Mouse (Mus musculus): ENCODE data around the gene BC049352. TPM values are rescaled to one million over a fixed set of nuclear protein-coding genes. Genes with fewer than 3 reads are reported as not detected.

The BC049352 gene
- polyA plus RNA-seq, 1 experiment from 2014 or later: 0.38 TPM

GRCm38 (mm10) chr9:45272213-45272612 is 90.4 kb downstream of the BC049352 start:
- WGBS: 55% methylated on average over 5 of the region's 5 CpGs
- H3K4me2 ChIP-seq (ENCODE audit: low read length): no peak overlapping the region
- peaks cover 8% of the 10 kb centered on the region for H3K4me1 ChIP-seq (replicated peaks; ENCODE audit: control insufficient read depth, insufficient read depth, low read length)
- H3K4me3 ChIP-seq (replicated peaks; ENCODE audit: low read length): no peak overlapping the region
- peaks cover 18% of the 10 kb centered on the region; the same call in 1 of the 2 replicates for H3K27me3 ChIP-seq (replicated peaks; ENCODE audit: control insufficient read depth, insufficient read depth, low read length)
- H3K36me3 ChIP-seq (ENCODE audit: control insufficient read depth, insufficient read depth): no peaks in the 10 kb centered on the region
- H3K9me3 ChIP-seq (ENCODE audit: control insufficient read depth, low read length): no peaks in the 10 kb centered on the region
- no peak overlapping the region for H3K9ac ChIP-seq (replicated peaks; ENCODE audit: low read depth, low read length)
- no peak overlapping the region for H3K27ac ChIP-seq (ENCODE audit: low read length)
- no peak for ATAC-seq

GRCm38 (mm10) chr9:45274218-45274617 is 92.4 kb downstream of the BC049352 start:
- no peak overlapping the region for H3K4me2 ChIP-seq (ENCODE audit: low read length)
- no peak for ATAC-seq
- no peaks in the 10 kb centered on the region for H3K9me3 ChIP-seq (ENCODE audit: control insufficient read depth, low read length)
- H3K27me3 ChIP-seq (replicated peaks; ENCODE audit: control insufficient read depth, insufficient read depth, low read length): peaks cover 6% of the 10 kb centered on the region; the same call in 1 of the 2 replicates
- H3K4me1 ChIP-seq (replicated peaks; ENCODE audit: control insufficient read depth, insufficient read depth, low read length): no peaks in the 10 kb centered on the region; the same call in 1 of the 2 replicates
- 87% methylated on average over 4 of the region's 4 CpGs for WGBS
- no peaks in the 10 kb centered on the region for H3K36me3 ChIP-seq (ENCODE audit: control insufficient read depth, insufficient read depth)
- H3K9ac ChIP-seq (replicated peaks; ENCODE audit: low read depth, low read length): no peak overlapping the region
- H3K4me3 ChIP-seq (replicated peaks; ENCODE audit: low read length): no peak overlapping the region
- H3K27ac ChIP-seq (ENCODE audit: low read length): no peak overlapping the region

GRCm38 (mm10) chr9:45274635-45275034 is 92.8 kb downstream of the BC049352 start:
- no peaks in the 10 kb centered on the region for H3K9me3 ChIP-seq (ENCODE audit: control insufficient read depth, low read length)

GRCm38 (mm10) chr9:45280059-45280458 is 98.3 kb downstream of the BC049352 start:
- H3K36me3 ChIP-seq (ENCODE audit: control insufficient read depth, insufficient read depth): no peaks in the 10 kb centered on the region
- no peak overlapping the region for H3K4me3 ChIP-seq (replicated peaks; ENCODE audit: low read length)
- no peak for ATAC-seq
- H3K27me3 ChIP-seq (replicated peaks; ENCODE audit: control insufficient read depth, insufficient read depth, low read length): no peaks in the 10 kb centered on the region
- no peaks in the 10 kb centered on the region for H3K4me1 ChIP-seq (replicated peaks; ENCODE audit: control insufficient read depth, insufficient read depth, low read length)
- H3K27ac ChIP-seq (ENCODE audit: low read length): no peak overlapping the region
- H3K4me2 ChIP-seq (ENCODE audit: low read length): no peak overlapping the region
- H3K9me3 ChIP-seq (ENCODE audit: control insufficient read depth, low read length): no peaks in the 10 kb centered on the region
- WGBS: 80% methylated on average over 3 of the region's 3 CpGs
- no peak overlapping the region for H3K9ac ChIP-seq (replicated peaks; ENCODE audit: low read depth, low read length)

More at GRCm38 (mm10) chr9:45274635-45275034, 92.8 kb downstream of the BC049352 start:
- H3K4me2 ChIP-seq (ENCODE audit: low read length): no peak overlapping the region
- ATAC-seq: no peak
- 86% methylated on average over 2 of the region's 2 CpGs for WGBS
- peaks cover 3% of the 10 kb centered on the region; the same call in 1 of the 2 replicates for H3K27me3 ChIP-seq (replicated peaks; ENCODE audit: control insufficient read depth, insufficient read depth, low read length)
- no peaks in the 10 kb centered on the region for H3K36me3 ChIP-seq (ENCODE audit: control insufficient read depth, insufficient read depth)
- H3K9ac ChIP-seq (replicated peaks; ENCODE audit: low read depth, low read length): no peak overlapping the region
- no peak overlapping the region for H3K27ac ChIP-seq (ENCODE audit: low read length)
- H3K4me3 ChIP-seq (replicated peaks; ENCODE audit: low read length): no peak overlapping the region
- H3K4me1 ChIP-seq (replicated peaks; ENCODE audit: control insufficient read depth, insufficient read depth, low read length): no peaks in the 10 kb centered on the region

GRCm38 (mm10) chr9:45280891-45281290 is 99.1 kb downstream of the BC049352 start:
- ATAC-seq: no peak
- no peak overlapping the region for H3K4me3 ChIP-seq (replicated peaks; ENCODE audit: low read length)
- no peaks in the 10 kb centered on the region for H3K36me3 ChIP-seq (ENCODE audit: control insufficient read depth, insufficient read depth)
- H3K4me2 ChIP-seq (ENCODE audit: low read length): no peak overlapping the region
- no peaks in the 10 kb centered on the region for H3K27me3 ChIP-seq (replicated peaks; ENCODE audit: control insufficient read depth, insufficient read depth, low read length)
- no peak overlapping the region for H3K27ac ChIP-seq (ENCODE audit: low read length)
- H3K9me3 ChIP-seq (ENCODE audit: control insufficient read depth, low read length): no peaks in the 10 kb centered on the region
- WGBS: 80% methylated on average over 3 of the region's 3 CpGs
- no peaks in the 10 kb centered on the region for H3K4me1 ChIP-seq (replicated peaks; ENCODE audit: control insufficient read depth, insufficient read depth, low read length)
- no peak overlapping the region for H3K9ac ChIP-seq (replicated peaks; ENCODE audit: low read depth, low read length)

- no peaks in the 10 kb centered on the region for H3K36me3 ChIP-seq (ENCODE audit: control insufficient read depth, insufficient read depth)
- no peak for ATAC-seq
These were observed 100.7 kb downstream of the BC049352 start for GRCm38 (mm10) chr9:45282466-45282865.

DNA sequence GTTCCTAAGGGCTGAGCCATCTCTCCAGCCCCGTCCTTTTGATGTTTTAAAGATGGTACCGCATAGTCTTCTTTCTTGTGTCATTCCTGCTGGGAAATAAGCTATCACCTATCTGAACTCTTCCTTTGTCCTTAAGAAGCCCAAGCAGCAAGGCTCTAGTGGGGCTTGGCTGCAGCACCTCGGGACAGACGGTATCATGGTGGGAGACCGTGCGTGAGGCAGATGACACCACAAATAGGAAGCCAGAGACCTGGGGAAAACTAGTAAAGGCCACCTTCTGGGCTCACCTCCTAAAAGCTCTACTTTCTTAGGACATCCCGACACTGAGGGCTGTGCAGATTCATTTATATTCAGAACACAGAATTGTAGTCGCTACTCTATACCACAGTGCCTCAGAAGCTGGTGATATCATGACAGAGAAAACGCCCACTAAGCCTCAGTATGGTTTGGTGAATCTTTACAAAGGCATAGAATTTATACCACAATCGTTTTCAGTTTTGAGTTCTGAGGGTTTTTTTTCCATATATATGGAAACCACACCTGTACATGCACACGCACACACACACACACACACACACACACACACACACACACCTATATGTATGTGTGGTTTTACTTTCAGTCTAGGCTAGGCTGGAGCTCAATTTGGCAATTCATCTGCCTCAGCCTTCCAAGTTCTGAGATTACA is 109.8 kb downstream of the BC049352 start:
- Histone ChIP-seq H3K4me3 (replicated peaks; ENCODE audit: low read length) (no peak overlapping the region), H3K27me3 (replicated peaks; ENCODE audit: control insufficient read depth, insufficient read depth, low read length) (no peaks in the 10 kb centered on the region), H3K36me3 (ENCODE audit: control insufficient read depth, insufficient read depth) (no peaks in the 10 kb centered on the region), H3K27ac (ENCODE audit: low read length) (no peak overlapping the region), H3K4me2 (ENCODE audit: low read length) (no peak overlapping the region), H3K4me1 (replicated peaks; ENCODE audit: control insufficient read depth, insufficient read depth, low read length) (no peaks in the 10 kb centered on the region), H3K9me3 (ENCODE audit: control insufficient read depth, low read length) (no peaks in the 10 kb centered on the region), H3K9ac (replicated peaks; ENCODE audit: low read depth, low read length) (no peak overlapping the region)
- WGBS: 80% methylated on average over 11 of the region's 11 CpGs
- no peak for ATAC-seq

More at GRCm38 (mm10) chr9:45282466-45282865, 100.7 kb downstream of the BC049352 start:
- Histone ChIP-seq H3K9ac (replicated peaks; ENCODE audit: low read depth, low read length) (no peak overlapping the region), H3K4me1 (replicated peaks; ENCODE audit: control insufficient read depth, insufficient read depth, low read length) (no peaks in the 10 kb centered on the region), H3K4me2 (ENCODE audit: low read length) (no peak overlapping the region), H3K9me3 (ENCODE audit: control insufficient read depth, low read length) (no peaks in the 10 kb centered on the region), H3K27ac (ENCODE audit: low read length) (no peak overlapping the region), H3K4me3 (replicated peaks; ENCODE audit: low read length) (no peak overlapping the region), H3K27me3 (replicated peaks; ENCODE audit: control insufficient read depth, insufficient read depth, low read length) (no peaks in the 10 kb centered on the region)
- 89% methylated on average over 5 of the region's 5 CpGs for WGBS

- no peak overlapping the region for H3K4me2 ChIP-seq (ENCODE audit: low read length)
- no peak overlapping the region for H3K4me3 ChIP-seq (replicated peaks; ENCODE audit: low read length)
- H3K27me3 ChIP-seq (replicated peaks; ENCODE audit: control insufficient read depth, insufficient read depth, low read length): no peaks in the 10 kb centered on the region
- no peak overlapping the region for H3K9ac ChIP-seq (replicated peaks; ENCODE audit: low read depth, low read length)
- no peaks in the 10 kb centered on the region for H3K4me1 ChIP-seq (replicated peaks; ENCODE audit: control insufficient read depth, insufficient read depth, low read length)
- no peak for ATAC-seq
- WGBS: 73% methylated on average over 10 of the region's 10 CpGs
- H3K27ac ChIP-seq (ENCODE audit: low read length): no peak overlapping the region
- H3K9me3 ChIP-seq (ENCODE audit: control insufficient read depth, low read length): no peaks in the 10 kb centered on the region
- no peaks in the 10 kb centered on the region for H3K36me3 ChIP-seq (ENCODE audit: control insufficient read depth, insufficient read depth)
These were observed 112.6 kb downstream of the BC049352 start for GRCm38 (mm10) chr9:45294210-45295011.

DNA sequence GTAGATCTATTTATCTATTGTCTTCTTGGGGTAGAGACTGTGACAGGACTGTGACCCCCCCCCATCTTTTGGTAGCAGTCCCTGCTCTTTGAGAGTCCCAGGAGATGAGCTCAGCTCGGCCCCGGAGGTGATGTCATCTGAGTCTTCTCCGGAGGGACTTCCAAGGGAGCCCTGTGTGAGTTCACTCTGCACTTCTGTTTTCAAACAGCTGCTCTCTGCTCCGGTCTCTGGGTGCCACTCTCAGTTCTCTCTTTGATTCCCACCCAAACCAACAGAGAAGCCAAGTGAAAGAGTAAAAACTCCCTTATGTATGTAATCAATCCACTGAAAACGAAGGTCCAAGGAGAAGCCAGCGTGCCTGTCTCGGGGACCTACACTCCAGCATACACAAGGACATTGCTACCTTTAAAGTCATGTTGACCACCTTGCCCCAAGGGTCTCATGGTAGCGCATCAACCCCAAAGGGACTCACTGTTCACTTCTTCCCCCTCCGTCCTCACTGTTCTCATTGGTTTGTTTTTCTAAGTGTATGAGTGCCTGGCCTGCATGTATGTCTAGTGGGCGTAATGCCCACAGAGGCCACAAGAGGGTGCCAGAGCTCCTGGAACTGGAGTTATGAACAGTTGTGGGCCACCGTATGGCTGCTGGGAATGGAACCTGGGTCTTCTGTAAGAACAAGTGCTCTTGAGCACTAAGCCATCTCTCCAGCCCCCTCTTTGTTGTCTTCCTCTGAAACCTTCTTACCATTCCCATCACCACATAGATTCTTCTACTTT is 117.6 kb downstream of the BC049352 start:
- ATAC-seq: no peak
- Histone ChIP-seq H3K27ac (ENCODE audit: low read length) (no peak overlapping the region), H3K4me1 (replicated peaks; ENCODE audit: control insufficient read depth, insufficient read depth, low read length) (peaks cover 6% of the 10 kb centered on the region; the same call in 1 of the 2 replicates), H3K27me3 (replicated peaks; ENCODE audit: control insufficient read depth, insufficient read depth, low read length) (no peaks in the 10 kb centered on the region), H3K36me3 (ENCODE audit: control insufficient read depth, insufficient read depth) (no peaks in the 10 kb centered on the region), H3K9me3 (ENCODE audit: control insufficient read depth, low read length) (no peaks in the 10 kb centered on the region), H3K4me3 (replicated peaks; ENCODE audit: low read length) (no peak overlapping the region), H3K9ac (replicated peaks; ENCODE audit: low read depth, low read length) (no peak overlapping the region), H3K4me2 (ENCODE audit: low read length) (no peak overlapping the region)
- WGBS: 79% methylated on average over 11 of the region's 11 CpGs
